Mouse (Mus musculus): Measurements from ENCODE around the gene Rdh19.

- TF ChIP-seq POLR2A (IDR thresholded peaks at IDR 0.05; ENCODE audit: borderline replicate concordance, insufficient read depth, low read length) (no peak), CTCF (IDR thresholded peaks at IDR 0.05; ENCODE audit: borderline replicate concordance, insufficient read depth, low read depth, low read length) (no peak)
These were observed 33.8 kb upstream of the Rdh19 start for GRCm38 (mm10) chr10:127815888-127816287.

All from cerebellum, adult 2 months (tissue).